19 mouse cellular contexts compared by ENCODE assay signal in genomic region chr4:45882521-45882920, GRCm38 (mm10). TPM values are rescaled to one million over a fixed set of nuclear protein-coding genes. Genes with fewer than 3 reads are reported as not detected.
"Had no signal": no experiment of that assay in that cellular context is flagged by ENCODE, and none has a peak within 500 bp of the region (broad histone marks: within the 10 kb centered on the region; RNA-seq: fewer than 3 reads in every experiment).

No protein-coding gene starts in this region.

- ATAC-seq: intestine, embryonic 16.5 days; midbrain, embryonic 15.5 days had no signal

- H3K4me2 ChIP-seq: kidney, embryonic 15.5 days; limb, embryonic 13.5 days; midbrain, embryonic 11.5 days; midbrain, embryonic 15.5 days had no signal

- H3K27me3 ChIP-seq: kidney, embryonic 15.5 days; limb, embryonic 13.5 days; midbrain, embryonic 15.5 days had no signal

- DNase-seq: kidney, postnatal 14 days; layer of hippocampus, adult 9-11 months; layer of hippocampus, postnatal 36 days; left cerebral cortex, postnatal 4 days; lung, adult 18-20 months; right cerebral cortex, adult 18-20 months; right cerebral cortex, postnatal 25 days; thymus, adult 18-20 months; thymus, postnatal 36 days had no signal

- H3K27ac ChIP-seq: kidney, embryonic 15.5 days; limb, embryonic 13.5 days; liver, embryonic 14.5 days; midbrain, embryonic 15.5 days had no signal

- H3K36me3 ChIP-seq: kidney, embryonic 15.5 days; limb, embryonic 13.5 days; midbrain, embryonic 15.5 days had no signal

- H3K4me1 ChIP-seq: kidney, embryonic 15.5 days; limb, embryonic 13.5 days; megakaryocyte, embryonic 14.5 days; midbrain, embryonic 15.5 days had no signal

- H3K4me3 ChIP-seq: kidney, embryonic 15.5 days; limb, embryonic 13.5 days; megakaryocyte, embryonic 14.5 days; midbrain, embryonic 15.5 days had no signal

- H3K9me3 ChIP-seq: kidney, embryonic 15.5 days; limb, embryonic 13.5 days; midbrain, embryonic 15.5 days had no signal

- H3K9ac ChIP-seq: kidney, embryonic 15.5 days; limb, embryonic 13.5 days; liver, embryonic 14.5 days; midbrain, embryonic 15.5 days had no signal

RNA-seq across cellular contexts. Expression of gene Ccdc180, which starts 7.6 kb away (rescaled TPM):
- total RNA-seq: liver, adult 2 months had no signal
- polyA plus RNA-seq: midbrain, embryonic 11.5 days had no signal

RNA-seq across cellular contexts. Expression of gene Stra6l, which starts 34.1 kb away (rescaled TPM):
- total RNA-seq: layer of hippocampus, postnatal 36 days had no signal

RNA-seq across cellular contexts. Expression of gene Igfbpl1, which starts 55.8 kb away (rescaled TPM):
- total RNA-seq: liver, adult 2 months had no signal
- polyA plus RNA-seq: kidney, adult 2 months; liver, adult 2 months; lung, embryonic 16.5 days had no signal
